Mouse (Mus musculus) thymus, postnatal 14 days (tissue): ENCODE data around the gene Crcp.

ENCODE experiments used
- DNase-seq: peaks from one replicate; pipeline ENCODE4 v3.0.0; 2021

Crcp gene

GRCm38 (mm10) chr5:130060329-130060665, 31.2 kb downstream of the Crcp start:
- DNase-seq, result no peak

GRCm38 (mm10) chr5:130062096-130062495, 33.0 kb downstream of the Crcp start:
- DNase-seq, result no peak

GRCm38 (mm10) chr5:130063760-130064159, 34.7 kb downstream of the Crcp start:
- no peak for DNase-seq

- peak; percentile 12 for DNase-seq
These were observed 36.5 kb downstream of the Crcp start for GRCm38 (mm10) chr5:130065579-130065978.

- DNase-seq, result no peak
These were observed 38.8 kb downstream of the Crcp start for GRCm38 (mm10) chr5:130067841-130068264.

- DNase-seq, result no peak
These were observed 43.9 kb downstream of the Crcp start, which contains the start of gene Tpst1 for GRCm38 (mm10) chr5:130073026-130073425. Gene Tpst1 (plus strand): TSS chr5:130073326.

GRCm38 (mm10) chr5:130074491-130074890, 45.4 kb downstream of the Crcp start:
- DNase-seq, result no peak

GRCm38 (mm10) chr5:130076396-130076795, 47.3 kb downstream of the Crcp start:
- DNase-seq, result no peak

- no peak for DNase-seq
These were observed 49.2 kb downstream of the Crcp start for GRCm38 (mm10) chr5:130078096-130078833.

- no peak for DNase-seq
These were observed 49.7 kb downstream of the Crcp start for GRCm38 (mm10) chr5:130078834-130079156.

- DNase-seq, result peak; percentile 94
These were observed 50.3 kb downstream of the Crcp start for GRCm38 (mm10) chr5:130079202-130080050.

GRCm38 (mm10) chr5:130080051-130080681, 51.1 kb downstream of the Crcp start:
- DNase-seq, result peak; percentile 30

GRCm38 (mm10) chr5:130081181-130081881, 52.2 kb downstream of the Crcp start:
- peak; percentile 29 for DNase-seq

- no peak for DNase-seq
These were observed 53.3 kb downstream of the Crcp start for GRCm38 (mm10) chr5:130082431-130082830.

GRCm38 (mm10) chr5:130084271-130084670, 55.2 kb downstream of the Crcp start:
- no peak for DNase-seq

- no peak for DNase-seq
These were observed 58.9 kb downstream of the Crcp start for GRCm38 (mm10) chr5:130088008-130088407.

GRCm38 (mm10) chr5:130088612-130089011, 59.5 kb downstream of the Crcp start:
- DNase-seq, result no peak

- no peak for DNase-seq
These were observed 60.1 kb downstream of the Crcp start for GRCm38 (mm10) chr5:130089177-130089576.

- no peak for DNase-seq
These were observed 60.7 kb downstream of the Crcp start for GRCm38 (mm10) chr5:130089626-130090393.

- DNase-seq, result no peak
These were observed 67.7 kb downstream of the Crcp start for GRCm38 (mm10) chr5:130096754-130097153.

GRCm38 (mm10) chr5:130097837-130098236, 68.7 kb downstream of the Crcp start:
- DNase-seq, result no peak

- DNase-seq, result no peak
These were observed 72.6 kb downstream of the Crcp start for GRCm38 (mm10) chr5:130101724-130102123.
